Mouse (Mus musculus) spleen, adult 18-20 months (tissue): ENCODE measurements around the gene Zfp248.

Source experiments
- DNase-seq, 2 experiments: peaks; one replicate each; pipeline ENCODE4 v3.0.0; 2022; ENCODE audit warnings: mixed read lengths in 2 of 2

Gene Zfp248

GRCm38 (mm10) chr6:118455042-118455631, at the start of gene Zfp248:
TSS of gene Zfp248 (minus strand) at chr6:118455528.
- DNase-seq = peak; percentile 60 to 75

- DNase-seq = no peak
These were observed 43.7 kb upstream of the Zfp248 start for GRCm38 (mm10) chr6:118499010-118499409.

GRCm38 (mm10) chr6:118482125-118482524, 26.8 kb upstream of the Zfp248 start:
- DNase-seq = no peak

GRCm38 (mm10) chr6:118478957-118479708, 23.8 kb upstream of the Zfp248 start, which contains the start of gene Zfp9:
TSS of gene Zfp9 (minus strand) at chr6:118479320.
- peak; percentile 11 to 17 for DNase-seq

- DNase-seq = no peak
These were observed 22.8 kb upstream of the Zfp248 start for GRCm38 (mm10) chr6:118477875-118478785.

- no peak for DNase-seq
These were observed 6.9 kb upstream of the Zfp248 start for GRCm38 (mm10) chr6:118462069-118462705.

- no peak for DNase-seq
These were observed 2.4 kb upstream of the Zfp248 start for GRCm38 (mm10) chr6:118457726-118458125.

GRCm38 (mm10) chr6:118454452-118454851, 876 bp downstream of the Zfp248 start:
- peak in 1 of 2 experiments; percentile 5 for DNase-seq

- no peak for DNase-seq
These were observed 23.8 kb downstream of the Zfp248 start for GRCm38 (mm10) chr6:118431502-118431901.

- DNase-seq = no peak
These were observed 28.7 kb downstream of the Zfp248 start for GRCm38 (mm10) chr6:118426666-118427065.

- DNase-seq = peak; percentile 81 to 91
These were observed 36.0 kb downstream of the Zfp248 start, which contains the start of gene Bms1 for GRCm38 (mm10) chr6:118419050-118419920. TSS of gene Bms1 (minus strand) at chr6:118419474.

GRCm38 (mm10) chr6:118410428-118410827, 44.9 kb downstream of the Zfp248 start:
- no peak for DNase-seq

- DNase-seq = no peak
These were observed 46.8 kb downstream of the Zfp248 start for GRCm38 (mm10) chr6:118408510-118408909.

GRCm38 (mm10) chr6:118406421-118406820, 48.9 kb downstream of the Zfp248 start:
- no peak for DNase-seq

- no peak for DNase-seq
These were observed 64.6 kb downstream of the Zfp248 start for GRCm38 (mm10) chr6:118390746-118391145.

GRCm38 (mm10) chr6:118385962-118386361, 69.4 kb downstream of the Zfp248 start:
- DNase-seq = no peak

- no peak for DNase-seq
These were observed 74.1 kb downstream of the Zfp248 start for GRCm38 (mm10) chr6:118381234-118381633.

GRCm38 (mm10) chr6:118380630-118381029, 74.7 kb downstream of the Zfp248 start:
- no peak for DNase-seq

GRCm38 (mm10) chr6:118379451-118380167, 75.7 kb downstream of the Zfp248 start:
- DNase-seq = peak; percentile 16 to 55

- no peak for DNase-seq
These were observed 77.7 kb downstream of the Zfp248 start for GRCm38 (mm10) chr6:118377611-118378010.
